Mouse (Mus musculus): ENCODE data around the gene Plekha6. TPM values are rescaled to one million over a fixed set of nuclear protein-coding genes. Genes with fewer than 3 reads are reported as not detected.

The Plekha6 gene
- total and polyA plus RNA-seq, 3 experiments = 11.8 to 28.5 TPM; not detected in 1

- Histone ChIP-seq H3K27me3 (ENCODE audit: control insufficient read depth in 1 of 2, insufficient read depth in 2 of 2, low read length in 2 of 2) (no peaks in the 10 kb centered on the region), H3K79me2 (ENCODE audit: control insufficient read depth, insufficient read depth, low read length, poor library complexity) (no peaks in the 10 kb centered on the region), H3K27ac (ENCODE audit: control insufficient read depth, low read depth, low read length) (no peak overlapping the region), H3K9me3 (replicated peaks; ENCODE audit: insufficient read depth, low read length) (no peaks in the 10 kb centered on the region), H3K36me3 (ENCODE audit: control insufficient read depth in 1 of 2, insufficient read depth in 2 of 2, low read length in 2 of 2) (no peaks in the 10 kb centered on the region), H3K4me3 (ENCODE audit: control insufficient read depth in 1 of 2, insufficient read depth in 1 of 2, low read depth in 2 of 2, low read length in 2 of 2) (no peak overlapping the region), H3K9ac (ENCODE audit: control insufficient read depth, low read depth, low read length, poor library complexity, severe bottlenecking) (no peak overlapping the region), H3K4me1 (ENCODE audit: control insufficient read depth in 1 of 2, insufficient read depth in 2 of 2, low read length in 2 of 2) (no peaks in the 10 kb centered on the region)
- no peak for DNase-seq (ENCODE audit: low read depth, low spot score)
- TF ChIP-seq CHD1 (IDR thresholded peaks at IDR 0.05; ENCODE audit: low read depth, low read length) (no peak), POLR2AphosphoS5 (IDR thresholded peaks at IDR 0.05; ENCODE audit: borderline replicate concordance, low read depth, low read length) (no peak), MYC (IDR thresholded peaks at IDR 0.05; ENCODE audit: low read depth, low read length) (no peak), ELF1 (IDR thresholded peaks at IDR 0.05; ENCODE audit: low read depth, low read length) (no peak), SMC3 (IDR thresholded peaks at IDR 0.05; ENCODE audit: low read depth, low read length) (no peak), NRF1 (IDR thresholded peaks at IDR 0.05; ENCODE audit: insufficient read depth, low read depth, low read length, poor library complexity, severe bottlenecking) (no peak), UBTF (IDR thresholded peaks at IDR 0.05; ENCODE audit: borderline replicate concordance, insufficient read depth, low read depth, low read length) (no peak), MYB (IDR thresholded peaks at IDR 0.05; ENCODE audit: low read depth, low read length) (no peak), TBP (IDR thresholded peaks at IDR 0.05; ENCODE audit: low read depth, low read length) (no peak), SIN3A (IDR thresholded peaks at IDR 0.05; ENCODE audit: low read length) (no peak), POLR2A (IDR thresholded peaks at IDR 0.05; ENCODE audit: control insufficient read depth in 1 of 2, insufficient read depth in 1 of 2, low read depth in 1 of 2, low read length in 2 of 2, poor library complexity in 1 of 2) (no peak), ZC3H11A (IDR thresholded peaks at IDR 0.05; ENCODE audit: low read depth, low read length) (no peak), MAFK (IDR thresholded peaks at IDR 0.05; ENCODE audit: borderline replicate concordance, low read depth, low read length) (no peak), USF2 (IDR thresholded peaks at IDR 0.05; ENCODE audit: borderline replicate concordance in 1 of 2, insufficient read depth in 1 of 2, low read depth in 1 of 2, low read length in 2 of 2) (no peak), POLR2AphosphoS2 (IDR thresholded peaks at IDR 0.05; ENCODE audit: low read length) (no peak), TCF12 (IDR thresholded peaks at IDR 0.05; ENCODE audit: low read depth, low read length) (no peak), ETS1 (IDR thresholded peaks at IDR 0.05; ENCODE audit: low read depth, low read length) (no peak)
Measured at GRCm38 (mm10) chr1:133215360-133215700, 51.3 kb downstream of the Plekha6 start.

GRCm38 (mm10) chr1:133215753-133216152 is 51.7 kb downstream of the Plekha6 start:
- Histone ChIP-seq H3K4me3 (ENCODE audit: control insufficient read depth in 1 of 2, insufficient read depth in 1 of 2, low read depth in 2 of 2, low read length in 2 of 2) (no peak overlapping the region), H3K4me1 (ENCODE audit: control insufficient read depth in 1 of 2, insufficient read depth in 2 of 2, low read length in 2 of 2) (no peaks in the 10 kb centered on the region), H3K36me3 (ENCODE audit: control insufficient read depth in 1 of 2, insufficient read depth in 2 of 2, low read length in 2 of 2) (no peaks in the 10 kb centered on the region), H3K79me2 (ENCODE audit: control insufficient read depth, insufficient read depth, low read length, poor library complexity) (no peaks in the 10 kb centered on the region), H3K9me3 (replicated peaks; ENCODE audit: insufficient read depth, low read length) (no peaks in the 10 kb centered on the region), H3K9ac (ENCODE audit: control insufficient read depth, low read depth, low read length, poor library complexity, severe bottlenecking) (no peak overlapping the region), H3K27me3 (ENCODE audit: control insufficient read depth in 1 of 2, insufficient read depth in 2 of 2, low read length in 2 of 2) (no peaks in the 10 kb centered on the region), H3K27ac (ENCODE audit: control insufficient read depth, low read depth, low read length) (no peak overlapping the region)
- DNase-seq (ENCODE audit: low read depth, low spot score) = no peak
- no peak for TF ChIP-seq USF2 (IDR thresholded peaks at IDR 0.05; ENCODE audit: borderline replicate concordance in 1 of 2, insufficient read depth in 1 of 2, low read depth in 1 of 2, low read length in 2 of 2)
- TF ChIP-seq JUND (IDR thresholded peaks at IDR 0.05; ENCODE audit: low read depth, low read length) = no peak
- no peak for TF ChIP-seq E2F4 (IDR thresholded peaks at IDR 0.05; ENCODE audit: borderline replicate concordance, low read depth, low read length)
- TF ChIP-seq TBP (IDR thresholded peaks at IDR 0.05; ENCODE audit: low read depth, low read length) = no peak
- no peak for TF ChIP-seq HCFC1 (IDR thresholded peaks at IDR 0.05; ENCODE audit: low read depth, low read length)
- no peak for TF ChIP-seq MAX (IDR thresholded peaks at IDR 0.05; ENCODE audit: low read length)
- TF ChIP-seq GATA1 (IDR thresholded peaks at IDR 0.05; ENCODE audit: low read depth, low read length) = no peak
- TF ChIP-seq UBTF (IDR thresholded peaks at IDR 0.05; ENCODE audit: borderline replicate concordance, insufficient read depth, low read depth, low read length) = no peak
- no peak for TF ChIP-seq CTCF (IDR thresholded peaks at IDR 0.05 in 2 of 3, conservative IDR thresholded peaks at IDR 0.05 in 1 of 3; ENCODE audit: control insufficient read depth in 1 of 3, insufficient read depth in 1 of 3, low read depth in 2 of 3, low read length in 3 of 3, poor library complexity in 1 of 3, severe bottlenecking in 1 of 3)
- no peak for TF ChIP-seq TCF12 (IDR thresholded peaks at IDR 0.05; ENCODE audit: low read depth, low read length)
- TF ChIP-seq ZNF384 (IDR thresholded peaks at IDR 0.05; ENCODE audit: low read depth, low read length) = no peak
- no peak for TF ChIP-seq POLR2AphosphoS2 (IDR thresholded peaks at IDR 0.05; ENCODE audit: low read length)
- no peak for TF ChIP-seq POLR2AphosphoS5 (IDR thresholded peaks at IDR 0.05; ENCODE audit: borderline replicate concordance, low read depth, low read length)
- TF ChIP-seq ELF1 (IDR thresholded peaks at IDR 0.05; ENCODE audit: low read depth, low read length) = no peak
- TF ChIP-seq KAT2A (conservative IDR thresholded peaks at IDR 0.05; ENCODE audit: low read depth, low read length) = no peak
- TF ChIP-seq EP300 (IDR thresholded peaks at IDR 0.05; ENCODE audit: low read depth in 1 of 2, low read length in 2 of 2) = no peak
- no peak for TF ChIP-seq MYC (IDR thresholded peaks at IDR 0.05; ENCODE audit: low read depth, low read length)

Data from MEL (cell line).